In genomic region chr10:53795567-53796257, GRCm38 (mm10) we compare ENCODE assay signal across 7 mouse cellular contexts. TPM values are rescaled to one million over a fixed set of nuclear protein-coding genes. Genes with fewer than 3 reads are reported as not detected.
DNase-seq lines count a peak whose midpoint lies in the region.

No protein-coding gene starts in this region.

- peak; percentile 48 to 53 for DNase-seq in left cerebral cortex, adult 18-20 months (ENCODE audit: low spot score in 2 of 2)
- DNase-seq in left cerebral cortex, adult 11 months (ENCODE audit: low spot score), result no peak
- peak; percentile 28 for DNase-seq in brain, embryonic 18.5 days (ENCODE audit: low read depth, low spot score)
- peak; percentile 2 for DNase-seq in fibroblast of lung, adult 2 months (ENCODE audit: low read depth)
- peak; percentile 35 for DNase-seq in lung, postnatal 10 days
- peak; percentile 41 for DNase-seq in telencephalon, adult 2 months (ENCODE audit: low read depth, low spot score)
- no peak for DNase-seq in yolk sac, embryonic 10.5 days (ENCODE audit: low spot score)

RNA-seq across cellular contexts. Expression of gene Fam184a, which starts 44.8 kb away (rescaled TPM):
- 10 to 100 TPM; 27.7 to 28.3 TPM for total RNA-seq in left cerebral cortex, adult 18-20 months (2021)

Comparison
In these comparisons a context has a peak if more than half of its experiments do, and no peak if none do; other contexts are left out.
1. DNase-seq: peak in left cerebral cortex, adult 18-20 months (2 of 2), brain, embryonic 18.5 days (single experiment), fibroblast of lung, adult 2 months (single experiment), lung, postnatal 10 days (single experiment) and telencephalon, adult 2 months (single experiment); none in left cerebral cortex, adult 11 months (single experiment) and yolk sac, embryonic 10.5 days (single experiment).